Mouse (Mus musculus): ENCODE results near the gene Sp6. TPM values are rescaled to one million over a fixed set of nuclear protein-coding genes. Genes with fewer than 3 reads are reported as not detected.
A peak's percentile ranks its signal among the peaks of the same experiment; 100 is the strongest.

Sp6 gene
- polyA plus RNA-seq, 1 experiment from 2014 or later = 1.6 TPM

GRCm38 (mm10) chr11:97052219-97052646 lies 39.0 kb downstream of the Sp6 start:
- DNase-seq (ENCODE audit: low spot score) = no peak
- peaks cover 31% of the 10 kb centered on the region for H3K4me1 ChIP-seq (replicated peaks)
- 34% methylated on average over 11 of the region's 11 CpGs for WGBS
- no peaks in the 10 kb centered on the region for H3K27me3 ChIP-seq (ENCODE audit: insufficient read depth, poor library complexity, severe bottlenecking)
- H3K9me3 ChIP-seq = no peaks in the 10 kb centered on the region
- no peak overlapping the region for H3K27ac ChIP-seq
- H3K4me3 ChIP-seq = peak overlapping the region; percentile 77; the same call in 1 of the 2 replicates
- H3K36me3 ChIP-seq = peaks cover 69% of the 10 kb centered on the region

- peaks cover 78% of the 10 kb centered on the region for H3K36me3 ChIP-seq
- peak; percentile 17 for DNase-seq (ENCODE audit: low spot score)
- H3K4me3 ChIP-seq = no peak overlapping the region
- H3K27me3 ChIP-seq (ENCODE audit: insufficient read depth, poor library complexity, severe bottlenecking) = no peaks in the 10 kb centered on the region
- H3K9me3 ChIP-seq = no peaks in the 10 kb centered on the region
- WGBS = 48% methylated on average over 9 of the region's 9 CpGs
- peaks cover 24% of the 10 kb centered on the region for H3K4me1 ChIP-seq (replicated peaks)
- peak overlapping the region; percentile 54 for H3K27ac ChIP-seq
These were observed 50.2 kb downstream of the Sp6 start for GRCm38 (mm10) chr11:97063274-97063920.

GRCm38 (mm10) chr11:97063921-97064295 lies 50.7 kb downstream of the Sp6 start:
- Histone ChIP-seq H3K27me3 (ENCODE audit: insufficient read depth, poor library complexity, severe bottlenecking) (no peaks in the 10 kb centered on the region), H3K4me1 (replicated peaks) (peaks cover 22% of the 10 kb centered on the region), H3K36me3 (peaks cover 79% of the 10 kb centered on the region), H3K4me3 (no peak overlapping the region), H3K27ac (peak overlapping the region; percentile 54), H3K9me3 (no peaks in the 10 kb centered on the region)
- 91% methylated on average over 3 of the region's 3 CpGs for WGBS
- no peak for DNase-seq (ENCODE audit: low spot score)

GRCm38 (mm10) chr11:97065538-97066295 lies 52.5 kb downstream of the Sp6 start:
- peaks cover 62% of the 10 kb centered on the region for H3K36me3 ChIP-seq
- H3K27me3 ChIP-seq (ENCODE audit: insufficient read depth, poor library complexity, severe bottlenecking) = no peaks in the 10 kb centered on the region
- H3K9me3 ChIP-seq = no peaks in the 10 kb centered on the region
- H3K4me1 ChIP-seq (replicated peaks) = peaks cover 22% of the 10 kb centered on the region
- WGBS = 88% methylated on average over 12 of the region's 12 CpGs
- no peak overlapping the region for H3K4me3 ChIP-seq
- H3K27ac ChIP-seq = no peak overlapping the region
- no peak for DNase-seq (ENCODE audit: low spot score)

- Histone ChIP-seq H3K27me3 (ENCODE audit: insufficient read depth, poor library complexity, severe bottlenecking) (no peaks in the 10 kb centered on the region), H3K4me3 (no peak overlapping the region), H3K27ac (no peak overlapping the region), H3K4me1 (replicated peaks) (peaks cover 22% of the 10 kb centered on the region), H3K9me3 (no peaks in the 10 kb centered on the region), H3K36me3 (peaks cover 51% of the 10 kb centered on the region)
- DNase-seq (ENCODE audit: low spot score) = no peak
- 42% methylated on average over 22 of the region's 22 CpGs for WGBS
These were observed 53.6 kb downstream of the Sp6 start for GRCm38 (mm10) chr11:97066656-97067360.

- H3K36me3 ChIP-seq = peaks cover 37% of the 10 kb centered on the region
- no peak overlapping the region for H3K4me3 ChIP-seq
- H3K4me1 ChIP-seq (replicated peaks) = peaks cover 9% of the 10 kb centered on the region
- no peaks in the 10 kb centered on the region for H3K27me3 ChIP-seq (ENCODE audit: insufficient read depth, poor library complexity, severe bottlenecking)
- DNase-seq (ENCODE audit: low spot score) = no peak
- 72% methylated on average over 1 of the region's 1 CpGs for WGBS
- H3K9me3 ChIP-seq = no peaks in the 10 kb centered on the region
- 0 out of 2 replicates have a peak overlapping the region, but pooled peaks have one; percentile 12 for H3K27ac ChIP-seq
These were observed 56.1 kb downstream of the Sp6 start for GRCm38 (mm10) chr11:97069333-97069732.

GRCm38 (mm10) chr11:97069770-97070169 lies 56.6 kb downstream of the Sp6 start:
- H3K4me3 ChIP-seq = no peak overlapping the region
- 83% methylated on average over 2 of the region's 2 CpGs for WGBS
- no peak overlapping the region for H3K27ac ChIP-seq
- no peaks in the 10 kb centered on the region for H3K9me3 ChIP-seq
- no peak for DNase-seq (ENCODE audit: low spot score)
- peaks cover 9% of the 10 kb centered on the region for H3K4me1 ChIP-seq (replicated peaks)
- no peaks in the 10 kb centered on the region for H3K27me3 ChIP-seq (ENCODE audit: insufficient read depth, poor library complexity, severe bottlenecking)
- H3K36me3 ChIP-seq = peaks cover 35% of the 10 kb centered on the region

- H3K27ac ChIP-seq = no peak overlapping the region
- DNase-seq (ENCODE audit: low spot score) = no peak
- peaks cover 28% of the 10 kb centered on the region for H3K36me3 ChIP-seq
- 76% methylated on average over 1 of the region's 1 CpGs for WGBS
- peaks cover 4% of the 10 kb centered on the region; the same call in 1 of the 2 replicates for H3K4me1 ChIP-seq (replicated peaks)
- no peaks in the 10 kb centered on the region for H3K27me3 ChIP-seq (ENCODE audit: insufficient read depth, poor library complexity, severe bottlenecking)
- no peaks in the 10 kb centered on the region for H3K9me3 ChIP-seq
- no peak overlapping the region for H3K4me3 ChIP-seq
These were observed 57.9 kb downstream of the Sp6 start for GRCm38 (mm10) chr11:97071129-97071528.

- 29% methylated on average over 3 of the region's 3 CpGs for WGBS
- no peaks in the 10 kb centered on the region for H3K27me3 ChIP-seq (ENCODE audit: insufficient read depth, poor library complexity, severe bottlenecking)
- no peaks in the 10 kb centered on the region for H3K9me3 ChIP-seq
- no peak overlapping the region for H3K27ac ChIP-seq
- DNase-seq (ENCODE audit: low spot score) = peak; percentile 61
- no peak overlapping the region for H3K4me3 ChIP-seq
- H3K36me3 ChIP-seq = peaks cover 14% of the 10 kb centered on the region
- no peaks in the 10 kb centered on the region; the same call in 1 of the 2 replicates for H3K4me1 ChIP-seq (replicated peaks)
These were observed 59.3 kb downstream of the Sp6 start for GRCm38 (mm10) chr11:97072533-97072932.

GRCm38 (mm10) chr11:97074235-97074634 lies 61.0 kb downstream of the Sp6 start:
- 78% methylated on average over 8 of the region's 8 CpGs for WGBS
- Histone ChIP-seq H3K9me3 (no peaks in the 10 kb centered on the region), H3K27me3 (ENCODE audit: insufficient read depth, poor library complexity, severe bottlenecking) (no peaks in the 10 kb centered on the region), H3K36me3 (no peaks in the 10 kb centered on the region), H3K4me1 (replicated peaks) (no peaks in the 10 kb centered on the region; the same call in 1 of the 2 replicates), H3K4me3 (no peak overlapping the region), H3K27ac (no peak overlapping the region)
- DNase-seq (ENCODE audit: low spot score) = no peak
